Mouse (Mus musculus) thymus, postnatal 0 days (tissue): ENCODE results near the gene BC080695. TPM values are rescaled to one million over a fixed set of nuclear protein-coding genes. Genes with fewer than 3 reads are reported as not detected.
"Not testable (repeated sequence)": the region's sequence is repeated elsewhere in the genome, so short reads cannot be mapped to it uniquely, and the experiment has no call there.

Source experiments
- DNase-seq: peaks from one replicate; pipeline ENCODE4 v3.0.0-alpha.2; 2015; ENCODE audit warnings: low spot score
- polyA plus RNA-seq: library from polyadenylated mRNA; unstranded; fragments of >200 nt; fragmentation: Nextera tagmentation; extraction: Ambion mirVana; gene quantifications from 2 replicates; pipeline ENCODE4 v1.2.1, GENCODE M21; 2015

The BC080695 gene
- polyA plus RNA-seq: not detected in 2 replicates

DNA sequence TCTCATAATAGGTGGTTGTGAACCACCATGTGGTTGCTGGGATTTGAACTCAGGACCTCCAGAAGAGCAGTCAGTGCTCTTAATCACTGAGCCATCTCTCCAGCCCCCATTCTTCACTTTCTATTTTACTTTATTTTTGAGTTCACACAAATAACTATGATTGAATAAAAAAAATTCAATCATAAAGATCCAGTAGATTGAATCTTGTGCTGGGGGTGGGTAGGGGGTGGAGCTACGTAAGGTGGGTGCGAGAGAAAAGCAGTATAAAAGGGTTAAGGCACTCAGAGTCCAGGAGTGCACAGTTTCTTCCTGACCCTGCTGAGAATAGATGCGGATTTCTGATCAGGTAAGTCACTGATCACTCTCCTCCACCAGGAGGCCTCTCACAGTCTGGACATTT lies at the start of gene BC080695, which contains the start of gene Gm13057:
TSS of gene BC080695 (plus strand) at position 301 of the 400 bp plus-strand sequence.
TSS of gene Gm13057 (plus strand) at position 310 of the 400 bp plus-strand sequence.
- not testable (repeated sequence) for DNase-seq

DNA sequence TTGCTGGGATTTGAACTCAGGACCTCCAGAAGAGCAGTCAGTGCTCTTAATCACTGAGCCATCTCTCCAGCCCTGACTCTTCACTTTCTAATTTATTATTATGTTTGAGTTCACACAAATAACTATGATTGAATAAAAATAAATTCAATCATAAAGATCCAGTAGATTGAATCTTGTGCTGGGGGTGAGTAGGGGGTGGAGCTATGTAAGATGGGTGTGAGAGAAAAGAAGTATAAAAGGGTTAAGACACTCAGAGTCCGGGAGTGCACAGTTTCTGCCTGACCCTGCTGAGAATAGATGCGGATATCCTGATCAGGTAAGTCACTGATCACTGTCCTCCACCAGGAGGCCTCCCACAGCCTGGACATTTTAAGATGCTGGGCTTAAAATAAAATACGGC lies 40.5 kb upstream of the BC080695 start, which contains the start of gene Gm13043:
TSS of gene Gm13043 (plus strand) at position 301 of the 400 bp plus-strand sequence.
- DNase-seq: no peak

- not testable (repeated sequence) for DNase-seq
Measured at GRCm38 (mm10) chr4:143535654-143536053, 15.8 kb upstream of the BC080695 start, which contains the start of gene Gm13040. Gene Gm13040, plus strand, starts transcription at chr4:143535954.

GRCm38 (mm10) chr4:143611927-143612326 lies 60.4 kb downstream of the BC080695 start:
- DNase-seq: not testable (repeated sequence)

DNA sequence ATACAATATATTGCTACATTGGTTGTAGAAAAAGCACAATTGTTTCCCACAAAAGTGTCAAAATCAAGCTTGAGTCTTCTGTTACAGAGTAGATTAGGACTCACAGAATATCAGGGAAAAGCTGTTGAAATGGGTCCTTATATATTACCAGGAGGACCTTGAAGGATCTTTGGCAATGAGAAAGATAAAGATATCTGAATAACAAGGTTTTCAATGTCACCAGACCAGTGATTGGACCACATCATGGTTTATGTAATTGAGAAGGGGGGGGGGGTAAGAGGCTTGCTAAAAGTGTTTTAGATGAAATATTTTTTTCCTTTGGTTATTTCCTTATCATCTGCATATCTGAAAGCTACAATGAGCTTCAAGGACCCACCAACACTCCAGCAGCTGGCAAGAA lies 63.2 kb downstream of the BC080695 start, which contains the start of gene Gm13083:
TSS of gene Gm13083 (plus strand) at position 301 of the 400 bp plus-strand sequence.
- DNase-seq: not testable (repeated sequence)

- DNase-seq: not testable (repeated sequence)
Measured at GRCm38 (mm10) chr4:143618101-143618500, 66.6 kb downstream of the BC080695 start.

Other genes with a start within 250 kb of the BC080695 start
- not detected in 2 replicates for gene Lrrc38, start 201.9 kb upstream of the BC080695 start, polyA plus RNA-seq
- not detected in 2 replicates for gene Pramel1, start 157.3 kb upstream of the BC080695 start, polyA plus RNA-seq
- gene Pramef8, start 139.3 kb upstream of the BC080695 start, polyA plus RNA-seq: 17.9 and 19.1 TPM in 2 replicates
- gene Oog4, start 101.4 kb upstream of the BC080695 start, polyA plus RNA-seq: not detected in 2 replicates
- gene Gm13043, start 40.4 kb upstream of the BC080695 start, polyA plus RNA-seq: not detected in 2 replicates
- not detected in 2 replicates for gene Gm13040, start 15.7 kb upstream of the BC080695 start, polyA plus RNA-seq
- gene Gm13057, start within 50 bp of the BC080695 start, polyA plus RNA-seq: not detected in 2 replicates
- not detected in 2 replicates for gene Gm13083, start 63.3 kb downstream of the BC080695 start, polyA plus RNA-seq
- not detected in 2 replicates for gene Gm13088, start 105.5 kb downstream of the BC080695 start, polyA plus RNA-seq
- gene Gm13089, start 151.0 kb downstream of the BC080695 start, polyA plus RNA-seq: not detected in 2 replicates
- gene Gm13078, start 167.8 kb downstream of the BC080695 start, polyA plus RNA-seq: not detected in 2 replicates
- not detected in 2 replicates for gene Gm13023, start 237.7 kb downstream of the BC080695 start, polyA plus RNA-seq